Mouse (Mus musculus) neutrophil, adult 65 days (primary cell): ENCODE results near the gene 4930555G01Rik. TPM values are rescaled to one million over a fixed set of nuclear protein-coding genes. Genes with fewer than 3 reads are reported as not detected.

Experiments used
- total RNA-seq: library from RNA; stranded (reverse); gene quantifications from 2 replicates; pipeline ENCODE4 v1.2.4, GENCODE M21; 2023

4930555G01Rik gene
- total RNA-seq = not detected in 2 replicates

GRCm38 (mm10) chr14:5050329-5050728 lies at the start of gene 4930555G01Rik:
TSS of gene 4930555G01Rik (plus strand) at chr14:5050629.

DNA sequence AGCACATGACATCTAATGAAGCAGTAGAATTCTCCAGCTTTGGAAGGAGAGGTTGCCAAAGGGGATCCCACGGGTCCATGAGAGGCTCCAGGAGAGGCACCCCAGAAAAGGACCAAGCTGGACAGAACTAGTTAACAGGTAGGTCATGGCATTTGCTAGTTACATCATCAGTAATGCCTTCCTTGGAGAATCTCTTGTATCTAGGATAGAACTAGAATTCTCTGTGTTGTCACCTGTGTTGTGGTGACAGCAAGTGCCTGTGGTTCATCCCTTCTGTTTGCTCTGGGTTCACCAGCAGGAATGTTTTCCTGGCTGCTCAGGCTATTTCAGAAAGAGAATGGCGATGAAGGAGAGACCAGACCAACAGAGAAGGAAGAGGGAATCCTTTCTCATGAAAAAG lies 34.8 kb upstream of the 4930555G01Rik start, which contains the start of gene Gm3298:
TSS of gene Gm3298 (plus strand) at position 301 of the 400 bp plus-strand sequence.

DNA sequence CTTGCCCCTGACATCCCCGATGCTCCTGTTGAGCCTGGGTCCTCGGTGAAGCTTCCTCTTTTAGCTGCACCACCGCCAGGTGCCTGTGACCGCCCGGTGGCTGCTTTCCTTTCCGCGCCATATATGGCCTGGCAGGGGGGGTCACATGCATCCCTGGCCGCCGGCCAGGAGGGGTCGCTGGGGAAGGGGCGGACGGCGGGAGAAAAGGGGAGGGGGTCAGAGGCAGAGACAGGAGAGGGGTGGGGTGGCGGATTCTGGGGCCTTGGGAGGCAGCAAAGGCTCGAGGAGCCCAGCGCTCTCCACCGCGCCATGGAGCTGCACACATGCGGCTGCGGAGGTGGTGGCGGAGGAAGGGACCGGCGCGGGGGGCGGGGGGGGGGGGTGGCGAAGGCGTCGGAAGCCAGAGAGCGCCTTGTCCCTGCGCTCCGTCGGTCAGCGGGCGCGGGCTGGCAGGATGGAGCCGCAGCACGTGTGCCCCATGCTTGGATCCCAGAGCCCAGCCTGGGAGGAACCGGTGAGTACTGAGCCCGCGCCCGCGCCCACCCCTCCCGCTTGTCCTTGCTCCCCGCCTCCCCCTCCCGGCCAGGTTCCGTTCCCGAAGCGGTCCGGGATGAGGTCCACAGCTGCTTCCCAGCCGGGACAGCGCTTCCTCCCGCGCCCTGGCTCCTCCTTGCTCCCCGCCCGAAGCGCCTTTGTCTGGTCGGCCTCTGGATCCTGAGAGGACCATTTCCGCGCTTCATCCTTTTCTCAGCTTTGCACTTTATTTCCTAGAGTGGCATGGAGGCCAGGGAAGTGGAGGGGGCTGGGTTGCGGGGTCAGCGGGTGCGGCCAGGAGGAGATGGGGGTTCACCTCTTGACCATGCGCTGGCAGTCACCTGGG lies 20.4 kb downstream of the 4930555G01Rik start, which contains the start of gene Gm8281:
TSS of gene Gm8281 (plus strand) at position 430 of the 880 bp plus-strand sequence.

Other genes starting within 250 kb of the 4930555G01Rik start
- not detected in 2 replicates for gene Gm3269, start 212.5 kb upstream of the 4930555G01Rik start, total RNA-seq
- not detected in 2 replicates for gene Gm3264, start 195.1 kb upstream of the 4930555G01Rik start, total RNA-seq
- not detected in 2 replicates for gene Gm3278, start 158.2 kb upstream of the 4930555G01Rik start, total RNA-seq
- gene Gm8297, start 66.7 kb upstream of the 4930555G01Rik start, total RNA-seq = not detected in 2 replicates
- gene Gm3298, start 34.7 kb upstream of the 4930555G01Rik start, total RNA-seq = not detected in 2 replicates
- gene Gm8281, start 20.4 kb downstream of the 4930555G01Rik start, total RNA-seq = not detected in 2 replicates
- gene Gm8279, start 80.9 kb downstream of the 4930555G01Rik start, total RNA-seq = not detected in 2 replicates
- gene Gm3317, start 113.9 kb downstream of the 4930555G01Rik start, total RNA-seq = not detected in 2 replicates
- not detected in 2 replicates for gene Gm8271, start 135.2 kb downstream of the 4930555G01Rik start, total RNA-seq
- gene Gm3526, start 210.0 kb downstream of the 4930555G01Rik start, total RNA-seq = not detected in 2 replicates